Mouse (Mus musculus): Measurements from ENCODE around the gene Ddx20. TPM values are rescaled to one million over a fixed set of nuclear protein-coding genes. Genes with fewer than 3 reads are reported as not detected.
A peak's percentile ranks its signal among the peaks of the same experiment; 100 is the strongest.

The Ddx20 gene
- polyA plus RNA-seq, 1 experiment from 2014 or later, result 43.3 TPM

- H3K27me3 ChIP-seq (ENCODE audit: control insufficient read depth, insufficient read depth, low read length), result no peaks in the 10 kb centered on the region
- no peaks in the 10 kb centered on the region for H3K4me1 ChIP-seq (ENCODE audit: control insufficient read depth, insufficient read depth, low read length)
- no peak overlapping the region for H3K27ac ChIP-seq (ENCODE audit: low read depth, low read length)
- no peak overlapping the region for H3K4me2 ChIP-seq (ENCODE audit: low read depth)
- no peaks in the 10 kb centered on the region for H3K9me3 ChIP-seq (ENCODE audit: control insufficient read depth, low read length)
- DNase-seq (ENCODE audit: low spot score) (no peak), ATAC-seq (ENCODE audit: insufficient read depth, low FRiP score, low TSS enrichment) (no peak)
- WGBS, result 87% methylated on average over 2 of the region's 2 CpGs
- no peak overlapping the region for H3K4me3 ChIP-seq (ENCODE audit: low read depth, low read length)
- H3K36me3 ChIP-seq (ENCODE audit: control insufficient read depth, insufficient read depth, low read length), result no peaks in the 10 kb centered on the region
- no peak overlapping the region for H3K9ac ChIP-seq (ENCODE audit: low read length)
Measured at GRCm38 (mm10) chr3:105688536-105688935, 1.2 kb upstream of the Ddx20 start.

GRCm38 (mm10) chr3:105686394-105687323 is 715 bp downstream of the Ddx20 start:
- WGBS, result 9% methylated on average over 55 of the region's 60 CpGs
- Histone ChIP-seq H3K4me2 (ENCODE audit: low read depth) (peak overlapping the region; percentile 60), H3K27me3 (ENCODE audit: control insufficient read depth, insufficient read depth, low read length) (no peaks in the 10 kb centered on the region), H3K4me3 (ENCODE audit: low read depth, low read length) (peak overlapping the region; percentile 94), H3K4me1 (ENCODE audit: control insufficient read depth, insufficient read depth, low read length) (no peaks in the 10 kb centered on the region), H3K9ac (ENCODE audit: low read length) (peak overlapping the region; percentile 92), H3K36me3 (ENCODE audit: control insufficient read depth, insufficient read depth, low read length) (no peaks in the 10 kb centered on the region; the same call in 1 of the 2 replicates), H3K27ac (ENCODE audit: low read depth, low read length) (peak overlapping the region; percentile 69; the same call in 1 of the 2 replicates), H3K9me3 (ENCODE audit: control insufficient read depth, low read length) (no peaks in the 10 kb centered on the region)
- peak; percentile 80 for ATAC-seq (ENCODE audit: insufficient read depth, low FRiP score, low TSS enrichment)
- no peak for DNase-seq (ENCODE audit: low spot score)

GRCm38 (mm10) chr3:105680346-105680745 is 7.0 kb downstream of the Ddx20 start:
- WGBS, result 92% methylated on average over 7 of the region's 7 CpGs
- DNase-seq (ENCODE audit: low spot score) (no peak), ATAC-seq (ENCODE audit: insufficient read depth, low FRiP score, low TSS enrichment) (no peak)
- H3K4me1 ChIP-seq (ENCODE audit: control insufficient read depth, insufficient read depth, low read length), result no peaks in the 10 kb centered on the region
- H3K9me3 ChIP-seq (ENCODE audit: control insufficient read depth, low read length), result no peaks in the 10 kb centered on the region
- H3K36me3 ChIP-seq (ENCODE audit: control insufficient read depth, insufficient read depth, low read length), result peaks cover 11% of the 10 kb centered on the region
- H3K9ac ChIP-seq (ENCODE audit: low read length), result no peak overlapping the region
- no peak overlapping the region for H3K4me3 ChIP-seq (ENCODE audit: low read depth, low read length)
- no peak overlapping the region for H3K4me2 ChIP-seq (ENCODE audit: low read depth)
- no peak overlapping the region for H3K27ac ChIP-seq (ENCODE audit: low read depth, low read length)
- no peaks in the 10 kb centered on the region for H3K27me3 ChIP-seq (ENCODE audit: control insufficient read depth, insufficient read depth, low read length)

DNA sequence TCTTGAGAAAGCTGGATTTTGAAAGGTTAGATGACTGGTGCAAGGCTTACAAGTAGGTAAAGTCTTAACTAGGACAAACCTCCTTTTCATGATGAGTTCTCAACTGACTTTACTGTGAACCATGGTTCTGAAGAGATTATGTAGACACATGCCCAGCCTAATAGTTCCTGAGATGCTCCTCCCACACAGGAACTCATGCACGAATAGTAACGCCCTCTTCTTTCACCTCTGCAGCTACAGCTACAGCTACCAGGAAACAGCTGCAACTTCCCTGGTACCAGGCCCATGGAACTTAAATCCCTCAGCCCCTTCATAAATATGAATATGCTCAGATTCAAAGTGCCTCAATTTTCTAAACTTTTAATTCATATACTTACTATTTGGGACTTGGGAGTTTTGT is 11.4 kb downstream of the Ddx20 start:
- Histone ChIP-seq H3K36me3 (ENCODE audit: control insufficient read depth, insufficient read depth, low read length) (peaks cover 11% of the 10 kb centered on the region; the same call in 1 of the 2 replicates), H3K27me3 (ENCODE audit: control insufficient read depth, insufficient read depth, low read length) (no peaks in the 10 kb centered on the region), H3K9ac (ENCODE audit: low read length) (no peak overlapping the region), H3K4me3 (ENCODE audit: low read depth, low read length) (no peak overlapping the region), H3K4me1 (ENCODE audit: control insufficient read depth, insufficient read depth, low read length) (no peaks in the 10 kb centered on the region), H3K9me3 (ENCODE audit: control insufficient read depth, low read length) (no peaks in the 10 kb centered on the region), H3K27ac (ENCODE audit: low read depth, low read length) (no peak overlapping the region), H3K4me2 (ENCODE audit: low read depth) (no peak overlapping the region)
- WGBS, result 74% methylated on average over 2 of the region's 2 CpGs
- no peak for DNase-seq (ENCODE audit: low spot score)
- no peak for ATAC-seq (ENCODE audit: insufficient read depth, low FRiP score, low TSS enrichment)

DNA sequence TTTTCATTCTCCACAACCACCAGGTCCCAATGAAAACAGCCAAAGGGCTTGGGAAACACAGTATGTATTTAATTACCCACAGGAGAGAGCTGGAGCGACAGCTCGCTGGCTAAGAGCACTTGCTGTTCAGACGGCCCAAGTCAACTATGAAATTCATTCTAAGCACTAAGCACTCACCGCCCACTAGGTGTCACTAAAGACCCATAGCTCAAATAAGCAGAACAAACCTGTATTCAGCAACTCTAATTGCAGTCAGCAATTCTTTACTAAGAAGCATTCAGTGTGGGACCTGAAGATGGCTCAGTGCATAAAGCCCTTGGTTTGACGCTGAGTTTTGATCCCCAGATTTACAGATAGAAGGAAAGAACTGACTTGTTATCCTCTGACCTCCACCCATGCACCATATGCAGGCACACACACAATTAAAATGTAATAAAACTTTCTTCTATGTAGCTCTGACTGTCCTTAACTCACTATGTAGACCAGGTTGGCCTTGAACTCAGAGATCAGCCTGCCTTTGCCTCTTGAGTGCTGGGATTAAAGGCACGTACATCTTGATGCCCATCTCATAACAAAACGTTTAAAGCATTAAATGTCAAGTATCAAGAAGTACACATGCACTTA is 12.7 kb downstream of the Ddx20 start:
- whole genome bisulfite sequencing, result 26% methylated on average over 7 of the region's 7 CpGs
- ATAC-seq (ENCODE audit: insufficient read depth, low FRiP score, low TSS enrichment), result no peak

DNA sequence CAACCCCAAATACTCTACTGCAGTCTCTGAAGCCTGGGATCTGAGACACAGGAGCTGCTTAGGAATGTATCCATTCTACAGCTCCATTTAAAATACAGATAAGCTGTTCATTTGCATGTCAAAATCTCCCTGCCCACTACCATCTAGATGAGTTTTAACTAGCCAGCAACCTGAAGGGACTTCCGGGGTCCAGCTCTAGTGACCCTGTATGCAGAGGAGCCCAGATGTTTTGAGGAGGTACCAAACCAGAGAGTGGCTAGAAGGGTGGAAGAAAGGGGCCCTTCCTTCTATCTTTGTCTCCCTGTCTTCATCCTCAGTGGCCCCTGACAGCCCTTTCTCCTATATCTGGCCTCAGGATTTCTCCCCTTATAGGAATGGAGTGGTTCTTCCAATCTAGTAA is 16.6 kb downstream of the Ddx20 start:
- H3K36me3 ChIP-seq (ENCODE audit: control insufficient read depth, insufficient read depth, low read length), result no peaks in the 10 kb centered on the region
- no peak for ATAC-seq (ENCODE audit: insufficient read depth, low FRiP score, low TSS enrichment)
- DNase-seq (ENCODE audit: low spot score), result no peak
- no peaks in the 10 kb centered on the region for H3K27me3 ChIP-seq (ENCODE audit: control insufficient read depth, insufficient read depth, low read length)
- no peak overlapping the region for H3K9ac ChIP-seq (ENCODE audit: low read length)
- WGBS, result 93% methylated on average over 1 of the region's 1 CpGs
- no peak overlapping the region for H3K4me3 ChIP-seq (ENCODE audit: low read depth, low read length)
- no peaks in the 10 kb centered on the region for H3K4me1 ChIP-seq (ENCODE audit: control insufficient read depth, insufficient read depth, low read length)
- no peak overlapping the region for H3K27ac ChIP-seq (ENCODE audit: low read depth, low read length)
- H3K9me3 ChIP-seq (ENCODE audit: control insufficient read depth, low read length), result no peaks in the 10 kb centered on the region
- no peak overlapping the region for H3K4me2 ChIP-seq (ENCODE audit: low read depth)

More for the DNA sequence above, 12.7 kb downstream of the Ddx20 start:
- Histone ChIP-seq H3K27me3 (ENCODE audit: control insufficient read depth, insufficient read depth, low read length) (no peaks in the 10 kb centered on the region), H3K4me3 (ENCODE audit: low read depth, low read length) (no peak overlapping the region), H3K9ac (ENCODE audit: low read length) (no peak overlapping the region), H3K4me1 (ENCODE audit: control insufficient read depth, insufficient read depth, low read length) (no peaks in the 10 kb centered on the region), H3K9me3 (ENCODE audit: control insufficient read depth, low read length) (no peaks in the 10 kb centered on the region), H3K27ac (ENCODE audit: low read depth, low read length) (no peak overlapping the region), H3K4me2 (ENCODE audit: low read depth) (no peak overlapping the region), H3K36me3 (ENCODE audit: control insufficient read depth, insufficient read depth, low read length) (peaks cover 11% of the 10 kb centered on the region; the same call in 1 of the 2 replicates)
- DNase-seq (ENCODE audit: low spot score), result peak; percentile 45

DNA sequence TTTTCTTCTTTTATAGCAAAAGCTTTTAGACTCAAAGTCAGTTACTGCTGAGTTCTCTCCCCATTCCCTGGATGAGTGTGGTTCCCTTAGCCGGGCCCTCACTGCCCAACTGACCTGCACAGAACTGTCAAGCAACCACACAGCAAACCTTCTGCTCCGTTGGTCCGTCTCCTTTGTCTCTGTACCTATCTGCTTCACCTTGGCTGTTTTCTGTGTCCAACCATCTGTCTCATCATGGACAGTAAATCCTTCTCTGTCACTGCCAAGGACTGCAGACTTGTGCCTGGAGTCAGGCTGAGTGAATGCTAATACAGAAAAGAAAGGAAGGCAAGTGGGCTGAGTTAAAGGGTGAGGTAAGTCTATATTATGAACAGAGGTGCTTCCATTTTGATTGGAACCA is 17.6 kb downstream of the Ddx20 start:
- Histone ChIP-seq H3K4me1 (ENCODE audit: control insufficient read depth, insufficient read depth, low read length) (no peaks in the 10 kb centered on the region), H3K9me3 (ENCODE audit: control insufficient read depth, low read length) (no peaks in the 10 kb centered on the region), H3K27me3 (ENCODE audit: control insufficient read depth, insufficient read depth, low read length) (no peaks in the 10 kb centered on the region), H3K4me3 (ENCODE audit: low read depth, low read length) (no peak overlapping the region), H3K36me3 (ENCODE audit: control insufficient read depth, insufficient read depth, low read length) (no peaks in the 10 kb centered on the region), H3K27ac (ENCODE audit: low read depth, low read length) (no peak overlapping the region), H3K4me2 (ENCODE audit: low read depth) (no peak overlapping the region), H3K9ac (ENCODE audit: low read length) (no peak overlapping the region)
- no peak for ATAC-seq (ENCODE audit: insufficient read depth, low FRiP score, low TSS enrichment)
- 85% methylated on average over 3 of the region's 3 CpGs for WGBS
- no peak for DNase-seq (ENCODE audit: low spot score)

DNA sequence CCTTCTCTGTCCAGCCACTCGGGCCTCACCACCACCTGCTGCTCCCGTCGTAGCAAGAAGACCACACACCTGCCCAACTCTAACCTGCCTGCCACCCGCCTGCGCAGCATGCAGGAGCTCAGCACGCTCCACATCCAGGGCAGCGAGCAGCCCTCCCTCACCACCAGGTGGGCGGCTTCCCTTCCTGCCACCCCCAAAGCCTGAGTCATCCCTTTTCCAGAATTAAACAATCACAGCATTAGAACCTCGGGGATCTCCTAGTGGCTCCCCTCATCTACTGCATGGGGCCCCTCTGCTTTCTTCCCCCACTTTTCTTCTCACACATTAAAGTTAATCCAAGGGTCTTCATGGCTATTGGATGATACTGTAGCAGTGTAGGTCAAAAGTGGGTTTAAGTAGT is 19.2 kb downstream of the Ddx20 start:
- no peak overlapping the region for H3K27ac ChIP-seq (ENCODE audit: low read depth, low read length)
- WGBS, result 53% methylated on average over 9 of the region's 9 CpGs
- H3K9ac ChIP-seq (ENCODE audit: low read length), result no peak overlapping the region
- H3K36me3 ChIP-seq (ENCODE audit: control insufficient read depth, insufficient read depth, low read length), result no peaks in the 10 kb centered on the region
- H3K4me3 ChIP-seq (ENCODE audit: low read depth, low read length), result no peak overlapping the region
- ATAC-seq (ENCODE audit: insufficient read depth, low FRiP score, low TSS enrichment) (no peak), DNase-seq (ENCODE audit: low spot score) (no peak)
- H3K4me1 ChIP-seq (ENCODE audit: control insufficient read depth, insufficient read depth, low read length), result no peaks in the 10 kb centered on the region
- no peak overlapping the region for H3K4me2 ChIP-seq (ENCODE audit: low read depth)
- H3K27me3 ChIP-seq (ENCODE audit: control insufficient read depth, insufficient read depth, low read length), result no peaks in the 10 kb centered on the region
- no peaks in the 10 kb centered on the region for H3K9me3 ChIP-seq (ENCODE audit: control insufficient read depth, low read length)

Measured in neural tube, embryonic 11.5 days (tissue).